Mouse (Mus musculus) olfactory bulb, adult 2 months (tissue): ENCODE results near the gene Ppp1r13b.

Experiments used
- CTCF ChIP-seq: fragments of 200-500 bp; IDR thresholded peaks from 2 replicates; pipeline ENCODE4 v1.5.1; 2012; ENCODE audit warnings: low read depth, mild to moderate bottlenecking, low read length, moderate library complexity; ENCODE audit not compliant: insufficient read depth
- POLR2A ChIP-seq: fragments of 200-500 bp; IDR thresholded peaks from 2 replicates; pipeline ENCODE4 v1.6.1; 2012; ENCODE audit warnings: mild to moderate bottlenecking, low read depth, low read length, moderate library complexity; ENCODE audit not compliant: insufficient read depth

DNA sequence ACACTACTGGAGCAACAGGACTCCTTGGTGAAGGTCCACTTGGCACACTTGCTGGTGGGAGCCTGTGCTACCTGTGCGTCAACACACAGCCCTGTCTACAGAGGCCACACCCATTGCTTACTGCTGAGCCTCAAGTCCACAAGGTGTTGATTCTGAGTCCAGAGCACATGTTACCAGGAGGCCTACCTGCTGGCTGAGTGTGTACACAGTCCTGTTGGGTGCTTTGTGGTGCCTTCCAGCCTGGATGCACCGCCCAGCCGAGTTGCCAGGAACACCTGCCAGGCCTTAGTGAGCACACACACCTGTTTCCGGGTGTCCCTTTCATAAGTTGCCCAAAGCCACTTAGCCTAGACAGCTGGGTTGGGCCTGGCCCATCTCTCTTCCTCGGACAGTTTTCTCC is 104.4 kb downstream of the Ppp1r13b start:
- no peak; the same call in 1 of the 2 replicates for TF ChIP-seq CTCF
- TF ChIP-seq POLR2A, result no peak
